Mouse (Mus musculus) left cerebral cortex, postnatal 10 days (tissue): ENCODE data around the gene Cavin3. TPM values are rescaled to one million over a fixed set of nuclear protein-coding genes. Genes with fewer than 3 reads are reported as not detected.

Source experiments
- DNase-seq, 2 experiments: peaks; one replicate each; pipeline ENCODE4 v3.0.0; 2021 to 2022; ENCODE audit warnings: low spot score in 2 of 2, mixed read lengths in 1 of 2; ENCODE audit errors: extremely low spot score in 1 of 2
- intact Hi-C: fragments of 180-260 bp; cut with DNase I; formaldehyde crosslinking; loops from one replicate; pipeline ENCODE4 v1.15.1; 2025
- total RNA-seq, 2 experiments: library from RNA; stranded (reverse); gene quantifications; 2 replicates each; pipeline ENCODE4 v1.2.3; 2021

Cavin3 gene
- total RNA-seq, 2 experiments from 2014 or later, result 11.1 to 13.4 TPM

GRCm38 (mm10) chr7:105437979-105438772, 43.9 kb downstream of the Cavin3 start:
- no peak for DNase-seq
- intact Hi-C loops, result no loop called here

DNA sequence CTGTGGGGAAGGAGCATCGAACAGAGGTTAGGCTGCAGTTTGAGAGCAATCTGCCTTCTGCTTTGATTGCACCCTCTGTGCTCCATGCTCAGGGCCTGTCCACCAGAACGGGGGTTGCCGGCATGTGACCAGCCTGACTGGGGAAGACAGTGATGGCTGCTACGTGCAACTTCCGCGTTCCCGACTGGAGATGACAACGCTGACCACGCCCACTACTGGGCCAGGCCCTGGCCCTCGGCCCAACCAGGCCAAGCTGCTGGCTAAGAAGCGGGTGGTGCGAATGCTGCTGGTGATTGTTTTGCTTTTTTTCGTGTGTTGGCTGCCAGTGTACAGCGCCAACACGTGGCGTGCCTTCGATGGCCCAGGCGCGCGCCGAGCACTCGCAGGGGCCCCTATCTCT, 47.3 kb downstream of the Cavin3 start:
- peak in 1 of 2 experiments; percentile 37 for DNase-seq

GRCm38 (mm10) chr7:105433859-105434258, 48.2 kb downstream of the Cavin3 start:
- DNase-seq, result no peak
- intact Hi-C loops, result no loop called here

More for the DNA sequence above, 47.3 kb downstream of the Cavin3 start:
- intact Hi-C loops, result no loop called here

DNA sequence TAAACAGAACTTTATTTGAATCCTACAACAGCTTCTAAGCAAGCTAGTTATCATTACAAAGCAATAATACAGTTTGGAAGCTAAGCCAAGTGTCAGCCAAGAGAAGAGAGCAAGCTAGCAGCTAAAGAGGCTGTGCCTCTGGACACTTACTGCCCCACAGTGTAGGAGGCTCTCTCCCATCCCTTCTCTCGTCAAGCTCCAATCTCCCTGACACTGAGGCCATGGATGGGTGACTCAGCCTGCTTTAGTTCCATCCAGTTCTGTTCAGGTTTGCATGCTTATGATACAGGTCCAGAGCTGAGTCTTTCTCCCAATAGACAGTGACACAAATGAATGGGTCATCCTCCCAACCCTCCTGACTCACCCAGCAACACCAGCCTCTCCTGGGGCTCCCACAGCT, 50.0 kb downstream of the Cavin3 start:
- no peak for DNase-seq
- intact Hi-C loops, result no loop called here

Other genes starting within 250 kb of the Cavin3 start
- not detected for gene Olfr688, start 194.2 kb downstream of the Cavin3 start, total RNA-seq
- gene Olfr689, start 171.1 kb downstream of the Cavin3 start, total RNA-seq, result not detected
- gene Olfr690, start 148.2 kb downstream of the Cavin3 start, total RNA-seq, result under 1 TPM; 0.32 to 0.61 TPM
- under 1 TPM; 0.36 to 0.39 TPM for gene Olfr691, start 140.0 kb downstream of the Cavin3 start, total RNA-seq
- gene Olfr692, start 114.1 kb downstream of the Cavin3 start, total RNA-seq, result not detected
- not detected for gene Gm5901, start 107.3 kb downstream of the Cavin3 start, total RNA-seq
- 10 to 100 TPM; 67.7 to 71.4 TPM for gene Fam160a2, start 82.2 kb downstream of the Cavin3 start, total RNA-seq
- gene Cnga4, start 77.7 kb downstream of the Cavin3 start, total RNA-seq, result under 1 TPM; 0.36 to 0.43 TPM
- gene Cckbr, start 56.6 kb downstream of the Cavin3 start, total RNA-seq, result 10 to 100 TPM; 28.8 to 35.4 TPM
- 100 to 1,000 TPM in 1 of 2 experiments, 10 to 100 TPM in 1; 99.5 to 101 TPM for gene Smpd1, start 72.1 kb upstream of the Cavin3 start, total RNA-seq
- gene Apbb1, start 99.4 kb upstream of the Cavin3 start, total RNA-seq, result 100 to 1,000 TPM; 422 to 438 TPM
- not detected for gene Hpx, start 117.8 kb upstream of the Cavin3 start, total RNA-seq
- gene Trim3, start 151.3 kb upstream of the Cavin3 start, total RNA-seq, result 100 to 1,000 TPM; 144 to 151 TPM
- gene Timm10b, start 157.8 kb upstream of the Cavin3 start, total RNA-seq, result 10 to 100 TPM; 76.9 to 82.2 TPM
- 10 to 100 TPM; 88.1 to 97.9 TPM for gene Arfip2, start 158.1 kb upstream of the Cavin3 start, total RNA-seq
- 10 to 100 TPM; 10.8 to 11.6 TPM for gene Gm45799, start 158.3 kb upstream of the Cavin3 start, total RNA-seq
- 1 to 10 TPM; 4.9 to 6.1 TPM for gene Dnhd1, start 168.5 kb upstream of the Cavin3 start, total RNA-seq